Mouse (Mus musculus): Measurements from ENCODE around the gene Auts2. TPM values are rescaled to one million over a fixed set of nuclear protein-coding genes. Genes with fewer than 3 reads are reported as not detected.

The Auts2 gene
- 4.6 TPM for polyA plus RNA-seq (2014; fragmentation: Illumina TruSeq; extraction: RNeasy Lipid Tissue Mini Kit (QIAGEN cat#74804); ENCODE audit: low replicate concordance)

GRCm38 (mm10) chr5:132543118-132544071, at the start of gene Auts2:
TSS of gene Auts2 (minus strand) at chr5:132543344.

Measured in small intestine, adult 10 weeks (tissue).